ENCODE assay signal across 18 mouse cellular contexts in genomic region chr5:103690190-103690589, GRCm38 (mm10). TPM values are rescaled to one million over a fixed set of nuclear protein-coding genes. Genes with fewer than 3 reads are reported as not detected.
DNase-seq lines count a peak whose midpoint lies in the region.
"Had no signal": no experiment of that assay in that cellular context is flagged by ENCODE, and none has a peak within 500 bp of the region (broad histone marks: within the 10 kb centered on the region; RNA-seq: fewer than 3 reads in every experiment).

No protein-coding gene starts in this region.

- peak; percentile 46 to 74 for DNase-seq in adrenal gland, adult (ENCODE audit: inconsistent age in 2 of 2, low spot score in 1 of 2)
- DNase-seq in adrenal gland, postnatal 10 days: no peak
- peak; percentile 21 for DNase-seq in adrenal gland, postnatal 14 days
- no peak for DNase-seq in adrenal gland, postnatal 4 days (ENCODE audit: low spot score in 2 of 2)
- peak; percentile 74 for DNase-seq in ES-CJ7 (ENCODE audit: low read depth, low spot score)
- peak; percentile 37 to 49 for DNase-seq in adrenal gland, postnatal 36 days
- DNase-seq in thymus, postnatal 10 days (ENCODE audit: low spot score in 2 of 2): no peak
- DNase-seq: cerebellum, adult 11-12 months; cerebellum, adult 8-10 months; cerebellum, postnatal 10 days; cerebellum, postnatal 36 days; embryo, embryonic 11 days; gastrocnemius, postnatal 10 days; heart, postnatal 14 days; kidney, adult 2 months had no signal

RNA-seq across cellular contexts. Expression of gene Aff1, which starts 2.0 kb away (rescaled TPM):
- total RNA-seq in adrenal gland, postnatal 10 days (2021): 10 to 100 TPM; 31.6 to 32.4 TPM
- total RNA-seq in adrenal gland, postnatal 14 days (2021): 37.3 and 43.2 TPM in 2 replicates
- total RNA-seq in adrenal gland, postnatal 4 days (2021): 10 to 100 TPM; 37.5 to 43.3 TPM
- total RNA-seq in adrenal gland, postnatal 36 days (2021): 10 to 100 TPM; 40.8 to 44.1 TPM

RNA-seq across cellular contexts. Expression of gene 1700016H13Rik, which starts 34.4 kb away (rescaled TPM):
- not detected for total RNA-seq in adrenal gland, postnatal 10 days (2021)
- total RNA-seq in adrenal gland, postnatal 14 days (2021): not detected in 2 replicates
- total RNA-seq in adrenal gland, postnatal 4 days (2021): not detected
- total RNA-seq in adrenal gland, postnatal 36 days (2021): not detected
- total RNA-seq: G1E; gastrocnemius, postnatal 4 days; heart, adult 18-20 months; heart, postnatal 14 days had no signal

Comparison
In these comparisons a context has a peak if more than half of its experiments do, and no peak if none do; other contexts are left out.
1. DNase-seq: peak in adrenal gland, adult (2 of 2), adrenal gland, postnatal 14 days (single experiment), ES-CJ7 (single experiment) and adrenal gland, postnatal 36 days (2 of 2); none in adrenal gland, postnatal 10 days (single experiment), adrenal gland, postnatal 4 days (0 of 2) and thymus, postnatal 10 days (0 of 2).